Mouse (Mus musculus) ES-E14 (cell line): ENCODE data around the gene Map9.

Experiments
- CHD2 ChIP-seq: IDR thresholded peaks from 2 replicates; pipeline ENCODE4 v1.6.1; 2014; ENCODE audit warnings: mild to moderate bottlenecking, low read depth, low read length, inconsistent platforms
- HCFC1 ChIP-seq: IDR thresholded peaks from 2 replicates; pipeline ENCODE4 v1.6.1; 2012; ENCODE audit warnings: low read length, inconsistent platforms, borderline replicate concordance; ENCODE audit not compliant: insufficient read depth
- MAFK ChIP-seq: IDR thresholded peaks from 2 replicates; pipeline ENCODE4 v1.6.1; 2014; ENCODE audit warnings: mild to moderate bottlenecking, low read depth, low read length, inconsistent platforms; ENCODE audit not compliant: insufficient read depth
- ZC3H11A ChIP-seq: IDR thresholded peaks from 2 replicates; pipeline ENCODE4 v1.6.1; 2012; ENCODE audit warnings: low read depth, mild to moderate bottlenecking, inconsistent platforms, low read length, borderline replicate concordance

- TF ChIP-seq CHD2 = no peak
- TF ChIP-seq ZC3H11A = no peak
- no peak for TF ChIP-seq HCFC1
- no peak for TF ChIP-seq MAFK
Observed at GRCm38 (mm10) chr3:82385091-82385490, 27.2 kb downstream of the Map9 start.
